Mouse (Mus musculus) E14TG2a.4 (cell line): ENCODE data around the gene Asf1b.
A peak's percentile ranks its signal among the peaks of the same experiment; 100 is the strongest.

Experiments
- CTCF ChIP-seq: conservative IDR thresholded peaks from 2 replicates; pipeline ENCODE4 v1.5.1; 2014; ENCODE audit warnings: low read length
- NANOG ChIP-seq: IDR thresholded peaks from 2 replicates; pipeline ENCODE4 v1.6.1; 2014; ENCODE audit warnings: borderline replicate concordance, low read length, mixed read lengths
- POU5F1 ChIP-seq: IDR thresholded peaks from 2 replicates; pipeline ENCODE4 v1.6.1; 2014; ENCODE audit warnings: low read length, borderline replicate concordance

- TF ChIP-seq CTCF (peak; percentile 38), POU5F1 (no peak), NANOG (no peak)
These were observed 53.1 kb downstream of the Asf1b start for GRCm38 (mm10) chr8:84008362-84008761.
